Mouse (Mus musculus) neural tube, embryonic 10.5 days (tissue): Measurements from ENCODE around the gene Dmgdh.

Experiments used
- DNase-seq: peaks from one replicate; pipeline ENCODE4 v3.0.0-alpha.2; 2017; ENCODE audit warnings: low spot score; ENCODE audit errors: extremely low spot score

Gene Dmgdh

DNA sequence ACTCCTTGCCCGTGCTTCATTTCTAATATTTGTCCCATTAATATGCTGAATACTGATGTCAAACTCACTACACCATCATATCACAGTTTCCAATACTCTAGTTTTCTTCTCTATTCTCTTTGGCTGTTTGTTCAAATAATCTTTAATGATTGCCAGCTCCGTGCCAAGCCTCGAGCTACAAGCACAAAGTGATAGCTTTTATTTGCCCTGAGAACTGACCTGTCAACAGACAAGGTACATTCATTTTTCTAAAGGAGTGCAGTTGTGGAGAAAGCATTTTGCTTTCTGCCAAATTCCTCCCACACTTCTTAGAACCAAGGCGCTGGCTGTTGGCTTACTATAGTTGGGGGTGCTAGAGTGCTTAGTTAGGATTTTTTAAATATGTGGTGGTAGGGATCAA lies 33.0 kb downstream of the Dmgdh start:
- no peak for DNase-seq

- no peak for DNase-seq
These were observed 36.1 kb downstream of the Dmgdh start for GRCm38 (mm10) chr13:93710325-93710724.

DNA sequence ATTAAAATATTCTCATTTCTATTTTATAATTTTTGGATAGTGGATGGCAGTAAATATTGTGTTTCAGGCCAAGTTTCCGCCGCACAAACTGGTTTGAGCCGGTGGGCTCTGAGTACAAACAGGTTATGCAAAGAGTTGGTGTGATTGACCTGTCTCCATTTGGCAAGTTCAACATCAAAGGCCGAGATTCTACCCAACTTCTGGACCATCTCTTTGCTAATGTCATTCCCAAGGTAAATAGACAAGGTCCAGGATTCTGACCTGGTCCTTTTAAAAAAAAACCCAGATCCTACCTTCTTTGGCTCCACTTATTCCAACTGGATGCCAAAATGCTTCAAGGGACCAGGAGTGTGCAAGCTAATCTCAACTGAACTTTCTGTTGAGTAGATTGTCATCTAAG lies 37.0 kb downstream of the Dmgdh start:
- DNase-seq, result no peak

DNA sequence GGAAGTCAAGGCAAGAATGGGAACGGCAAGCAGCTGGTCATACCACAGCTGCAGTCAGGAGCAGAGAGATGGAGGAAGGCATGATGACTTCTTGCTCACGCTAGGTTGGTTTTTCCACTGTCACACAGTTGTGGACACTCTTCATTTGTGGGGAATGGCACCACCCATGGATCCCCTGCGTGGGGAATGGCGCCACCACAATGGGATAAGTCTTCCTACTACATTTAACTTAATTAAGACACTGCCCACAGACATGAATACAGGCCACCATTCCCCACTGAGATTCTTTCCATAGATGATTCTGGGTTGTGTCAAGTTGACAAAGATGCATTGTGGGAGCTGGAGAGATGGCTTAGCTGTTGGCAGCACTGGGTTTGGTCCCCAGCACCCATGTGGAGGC lies 38.1 kb downstream of the Dmgdh start:
- DNase-seq, result no peak

- DNase-seq, result no peak
These were observed 39.6 kb downstream of the Dmgdh start for GRCm38 (mm10) chr13:93713826-93714225.

GRCm38 (mm10) chr13:93717113-93717512 lies 42.9 kb downstream of the Dmgdh start:
- no peak for DNase-seq

DNA sequence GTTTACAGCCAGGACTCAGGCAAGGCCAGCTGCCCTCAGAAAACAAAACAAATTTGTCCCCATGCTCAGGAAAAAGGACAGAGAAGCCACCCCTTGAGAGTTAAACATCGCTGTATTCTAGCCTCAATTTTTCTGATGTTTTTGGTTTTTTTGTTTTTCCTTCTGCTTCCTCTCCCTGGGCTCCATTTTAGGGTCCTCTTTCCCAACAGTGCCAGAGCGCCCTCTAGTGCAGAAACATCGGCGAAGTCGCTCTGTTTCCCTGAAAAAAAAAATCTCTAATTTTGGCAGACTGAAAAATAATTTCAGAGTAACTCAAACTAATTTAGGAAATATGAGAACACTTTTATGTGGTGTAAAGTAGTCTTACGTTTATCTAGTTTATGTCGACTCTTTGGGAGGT lies 44.7 kb downstream of the Dmgdh start:
- DNase-seq, result peak; percentile 63

DNA sequence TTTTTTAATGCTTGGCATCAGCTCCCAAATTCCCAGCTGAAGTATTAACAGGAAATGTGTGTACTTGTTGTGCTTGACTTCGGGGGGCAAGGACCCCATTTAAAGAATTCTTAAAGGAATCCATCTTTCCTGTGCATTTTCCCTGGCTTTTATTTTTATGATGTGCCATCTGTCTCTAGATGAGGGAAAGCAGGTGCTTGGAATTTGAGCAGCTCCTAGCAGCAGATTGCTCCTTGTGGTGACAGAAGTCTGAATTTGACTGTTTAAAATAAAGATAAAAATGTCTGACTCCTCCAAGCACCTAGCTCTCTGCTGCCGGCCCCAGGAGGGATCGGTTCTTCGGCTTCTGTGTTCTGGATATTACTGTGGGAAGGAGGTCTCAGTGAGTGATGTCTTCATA lies 47.7 kb downstream of the Dmgdh start:
- DNase-seq, result no peak

DNA sequence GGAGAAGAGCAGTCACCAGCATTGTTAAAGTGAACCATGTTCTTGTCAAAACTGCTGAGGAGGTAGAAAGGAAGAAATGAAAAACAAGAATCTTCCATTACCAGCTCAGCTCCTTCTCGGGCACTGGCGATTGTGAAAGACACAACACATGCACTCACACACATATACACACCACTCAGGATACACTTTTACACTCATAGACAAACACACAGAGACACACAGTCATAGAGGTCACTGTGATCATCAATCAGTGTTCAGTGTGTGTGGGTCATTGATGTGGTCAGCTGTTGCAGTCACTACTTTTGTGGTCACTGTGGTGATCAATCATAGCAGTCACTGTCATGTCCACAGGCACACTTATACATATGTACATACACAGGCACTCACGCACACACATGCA lies 49.2 kb downstream of the Dmgdh start:
- no peak for DNase-seq

DNA sequence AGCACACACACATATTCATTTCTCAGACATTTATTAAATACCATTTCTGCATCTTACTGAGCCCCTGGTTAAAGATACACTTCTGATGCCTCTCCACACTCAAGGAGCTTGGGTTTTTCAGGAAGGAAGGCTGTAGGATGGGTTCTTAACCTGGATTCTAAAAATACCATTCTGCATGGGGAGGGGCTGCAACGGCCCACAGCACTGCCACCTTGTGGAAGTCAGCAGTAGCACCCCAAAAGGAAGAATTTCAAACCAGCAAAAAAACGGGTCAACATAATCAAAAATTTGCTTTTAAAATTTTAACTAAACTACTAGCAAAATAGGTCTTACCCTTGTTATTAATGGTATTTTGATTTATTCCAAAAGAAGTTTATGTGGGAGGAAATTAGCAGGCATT lies 50.0 kb downstream of the Dmgdh start:
- DNase-seq, result no peak

GRCm38 (mm10) chr13:93735131-93735636 lies 61.0 kb downstream of the Dmgdh start:
- DNase-seq, result no peak

GRCm38 (mm10) chr13:93744118-93744517 lies 69.9 kb downstream of the Dmgdh start:
- no peak for DNase-seq

- DNase-seq, result no peak
These were observed 78.6 kb downstream of the Dmgdh start for GRCm38 (mm10) chr13:93752597-93753400.

DNA sequence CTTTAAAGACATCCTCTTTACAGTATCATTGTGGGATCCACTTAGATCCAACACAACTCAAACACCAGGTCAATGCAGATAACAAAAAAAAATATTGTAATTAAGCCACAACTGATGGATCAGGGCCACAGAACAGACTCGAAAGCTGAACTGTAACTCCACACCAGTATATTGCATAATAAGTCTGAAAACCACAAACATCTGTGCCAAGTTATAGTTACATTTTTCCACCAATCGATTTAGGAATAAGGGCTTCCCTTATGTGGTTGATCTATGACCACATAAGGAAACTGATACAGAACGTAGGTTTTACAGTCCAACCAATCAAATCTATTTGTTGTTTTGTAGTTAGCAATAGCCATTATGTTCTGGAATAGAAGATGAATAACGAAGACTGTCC lies 80.9 kb downstream of the Dmgdh start:
- DNase-seq, result no peak

- no peak for DNase-seq
These were observed 82.4 kb downstream of the Dmgdh start for GRCm38 (mm10) chr13:93756674-93757073.

DNA sequence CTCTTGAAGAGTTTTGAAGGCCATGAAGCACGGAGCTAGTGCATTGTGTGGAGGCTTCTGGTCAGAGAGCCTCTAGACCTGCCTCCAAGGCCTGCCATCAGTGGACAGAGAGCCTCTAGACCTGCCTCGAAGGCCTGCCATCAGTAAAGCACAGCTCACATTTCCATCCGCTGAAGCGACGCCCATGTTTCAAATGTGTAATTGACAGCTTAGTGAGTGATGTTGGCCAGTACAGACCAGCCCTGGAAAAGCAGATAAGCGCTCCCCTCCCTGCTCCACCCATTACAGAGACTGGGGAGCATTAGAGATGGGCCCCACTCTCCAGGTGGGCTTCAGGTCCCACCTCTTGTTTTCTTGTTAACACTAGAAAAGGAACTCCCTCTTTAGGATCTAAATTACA lies 83.3 kb downstream of the Dmgdh start:
- no peak for DNase-seq

DNA sequence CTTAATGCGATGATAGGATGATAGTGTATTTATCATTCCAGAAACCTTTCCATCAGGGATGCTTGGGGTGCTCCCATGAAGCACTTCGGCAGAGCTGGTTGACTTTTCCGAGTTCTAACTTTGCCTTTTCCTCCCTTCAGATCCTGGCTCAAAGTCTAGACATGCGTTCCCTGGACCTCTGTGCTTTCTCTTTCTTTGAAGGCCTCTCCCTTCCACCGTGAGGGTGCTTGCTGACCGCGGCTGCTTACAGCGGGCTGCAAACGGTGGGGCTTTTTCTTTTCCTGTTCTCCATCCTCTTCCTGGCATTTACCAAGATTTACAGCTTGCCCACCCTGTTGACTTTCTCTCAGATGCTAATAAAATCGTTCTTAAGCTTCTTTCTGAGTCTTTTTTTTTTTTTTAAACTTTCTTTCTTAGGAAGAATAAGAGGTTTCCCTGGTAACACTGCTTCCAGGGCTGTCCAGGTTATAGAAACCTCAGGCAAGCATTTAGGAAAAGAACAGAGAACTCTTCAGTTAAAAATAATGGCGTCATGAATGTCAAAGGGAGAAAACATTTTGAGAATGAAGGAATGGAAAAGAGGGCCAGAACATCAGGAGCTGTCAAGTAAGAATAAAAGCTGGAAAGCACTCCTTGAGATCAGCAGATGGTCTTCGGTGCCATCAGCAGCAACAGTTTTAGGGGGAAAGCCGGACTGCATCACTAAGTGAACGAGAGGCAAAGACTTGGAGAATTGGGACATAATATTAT lies 84.1 kb downstream of the Dmgdh start:
- no peak for DNase-seq

DNA sequence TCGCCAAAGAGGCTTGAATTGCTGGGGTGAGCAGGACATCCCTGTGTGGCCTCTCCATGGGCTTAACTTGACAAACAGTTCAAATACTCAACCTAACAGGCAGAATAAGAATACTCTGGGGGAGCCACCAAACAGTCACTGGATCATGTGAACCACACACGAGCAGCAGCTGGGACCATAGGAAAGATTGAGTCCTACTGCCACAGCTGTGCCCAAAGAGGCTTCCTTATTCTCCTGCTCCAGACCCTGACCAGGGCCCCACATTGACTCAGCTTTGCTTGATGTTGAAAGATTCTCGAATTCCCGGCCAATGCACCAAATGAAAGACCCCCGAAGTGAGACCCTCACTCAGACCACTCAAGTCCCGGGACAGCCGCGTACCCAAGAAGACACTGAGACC lies 87.6 kb downstream of the Dmgdh start:
- no peak for DNase-seq

GRCm38 (mm10) chr13:93762879-93763278 lies 88.6 kb downstream of the Dmgdh start:
- no peak for DNase-seq

DNA sequence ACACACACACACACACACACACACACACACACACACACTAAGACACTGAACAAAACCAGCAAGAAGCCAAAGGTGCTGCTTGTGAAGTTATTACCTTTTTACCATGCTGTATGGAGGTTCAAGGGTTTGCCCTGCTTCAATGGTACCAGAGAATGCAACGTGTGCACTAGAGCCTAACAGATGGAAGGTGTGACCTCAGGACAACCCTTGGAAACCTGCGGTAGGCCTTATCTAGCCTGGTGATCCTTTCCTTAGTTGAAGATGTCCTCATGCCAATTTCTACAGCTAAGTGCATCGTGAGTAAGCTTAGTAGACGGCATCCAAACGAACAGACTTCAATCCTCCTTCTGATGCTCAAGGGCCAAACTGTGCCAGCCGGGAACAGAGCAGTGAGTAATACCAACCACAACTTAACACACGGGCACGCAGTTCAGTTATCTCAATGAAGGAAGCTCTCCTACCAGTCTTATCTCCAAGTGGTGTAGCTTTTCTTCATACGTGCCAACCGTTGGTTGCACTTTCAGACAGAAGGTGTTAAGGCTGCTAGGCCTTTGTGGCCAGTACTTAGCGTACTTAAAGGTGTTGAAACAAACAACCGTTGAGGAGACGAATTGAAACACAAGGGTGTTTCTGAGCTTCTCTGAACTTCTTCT lies 90.2 kb downstream of the Dmgdh start:
- DNase-seq, result no peak

- no peak for DNase-seq
These were observed 96.9 kb downstream of the Dmgdh start for GRCm38 (mm10) chr13:93771031-93771587.
